Mouse (Mus musculus): ENCODE data around the gene Macc1.

DNA sequence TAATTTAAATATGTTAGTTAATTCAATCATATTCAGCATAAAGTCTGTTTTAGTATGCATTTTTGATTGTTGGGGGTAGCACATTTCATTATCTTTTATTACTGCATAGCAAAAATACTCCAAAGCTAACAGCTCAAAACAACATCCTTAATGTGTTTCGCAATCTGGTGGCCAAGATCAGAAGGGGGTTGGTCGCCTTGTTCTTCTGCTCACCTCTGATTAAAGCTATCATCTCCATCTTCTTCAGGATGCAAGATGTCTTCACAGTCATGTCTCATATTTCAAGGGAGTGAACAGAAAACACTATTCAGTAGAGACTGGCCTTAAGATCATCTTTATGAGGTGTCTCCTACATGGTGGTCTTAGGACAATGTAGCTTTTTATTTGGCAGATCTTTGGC is 97.9 kb downstream of the Macc1 start:
- TF ChIP-seq CTCF (IDR thresholded peaks at IDR 0.05; ENCODE audit: extremely low read depth, insufficient read depth, insufficient read length, insufficient replicate concordance) (no peak), POLR2A (IDR thresholded peaks at IDR 0.05; ENCODE audit: low read depth, low read length) (no peak)

Data from spleen, adult 2 months (tissue).